Mouse (Mus musculus) heart, postnatal 25 days (tissue): ENCODE results near the gene Cdh3. TPM values are rescaled to one million over a fixed set of nuclear protein-coding genes. Genes with fewer than 3 reads are reported as not detected.

Experiments
- DNase-seq: peaks from one replicate; pipeline ENCODE4 v3.0.0; 2022; ENCODE audit warnings: low spot score
- intact Hi-C: fragments of 180-260 bp; cut with DNase I; formaldehyde crosslinking; loops from one replicate; pipeline ENCODE4 v1.15.1; 2025
- total RNA-seq, 2 experiments: library from RNA; stranded (reverse); gene quantifications; 2 replicates each; pipeline ENCODE4 v1.2.3; 2021

The Cdh3 gene
- 1 to 10 TPM; 1.3 to 1.6 TPM for total RNA-seq

DNA sequence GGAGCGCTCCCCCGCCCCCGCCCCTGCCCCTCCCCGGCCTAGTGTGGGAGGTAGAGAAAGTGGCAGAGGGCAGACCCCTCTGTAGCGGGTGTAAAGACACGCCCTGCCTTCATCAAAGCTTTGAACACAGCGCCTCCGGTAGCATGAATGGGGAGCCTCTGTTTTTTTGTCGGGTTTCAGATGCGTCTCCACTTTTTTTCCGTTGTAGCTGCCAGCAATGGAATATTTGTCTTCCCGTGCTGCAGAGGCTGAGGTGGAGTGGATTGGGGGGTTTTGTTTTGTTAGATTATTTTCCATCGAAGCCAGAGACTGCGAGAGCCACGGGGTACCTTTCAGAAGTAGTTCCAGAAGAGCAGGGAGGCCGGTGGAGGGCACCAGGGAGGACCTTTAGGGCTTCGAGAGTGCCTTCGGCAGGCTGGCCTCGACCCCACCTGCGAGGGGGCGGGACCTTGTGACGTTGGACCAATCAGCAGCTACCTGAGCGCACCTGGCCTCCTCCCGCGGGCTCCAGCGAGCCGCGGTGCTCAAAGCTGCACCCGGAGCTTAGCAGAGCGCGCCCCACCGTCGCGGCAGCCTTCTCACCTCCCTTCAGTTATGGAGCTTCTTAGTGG is at the start of gene Cdh3:
Gene Cdh3, plus strand, starts transcription at position 527 of the 611 bp plus-strand sequence.
- intact Hi-C loops: no loop called here
- no peak for DNase-seq

GRCm38 (mm10) chr8:106462131-106462530 is 48.6 kb upstream of the Cdh3 start:
- no peak for DNase-seq
- intact Hi-C loops: no loop called here

DNA sequence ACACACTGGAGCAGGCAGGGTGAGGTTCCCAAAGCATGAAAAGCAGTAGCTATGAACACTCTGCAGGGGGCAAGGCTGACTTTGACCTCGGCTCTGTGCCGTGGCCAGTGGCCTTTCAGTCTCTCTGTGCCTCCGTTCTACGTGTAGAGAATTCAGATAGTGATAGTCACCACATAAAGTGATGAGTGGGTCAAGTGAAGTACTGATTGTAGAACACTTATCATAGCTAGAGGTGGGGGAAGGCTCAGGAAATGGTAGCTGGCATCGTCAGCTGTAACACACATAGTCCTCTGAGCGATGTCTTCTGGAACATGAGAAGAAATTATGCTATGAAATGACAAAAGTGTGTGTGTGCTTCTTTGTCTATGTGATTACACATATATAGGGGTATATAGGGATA is 46.9 kb upstream of the Cdh3 start:
- intact Hi-C loops: no loop called here
- DNase-seq: no peak

DNA sequence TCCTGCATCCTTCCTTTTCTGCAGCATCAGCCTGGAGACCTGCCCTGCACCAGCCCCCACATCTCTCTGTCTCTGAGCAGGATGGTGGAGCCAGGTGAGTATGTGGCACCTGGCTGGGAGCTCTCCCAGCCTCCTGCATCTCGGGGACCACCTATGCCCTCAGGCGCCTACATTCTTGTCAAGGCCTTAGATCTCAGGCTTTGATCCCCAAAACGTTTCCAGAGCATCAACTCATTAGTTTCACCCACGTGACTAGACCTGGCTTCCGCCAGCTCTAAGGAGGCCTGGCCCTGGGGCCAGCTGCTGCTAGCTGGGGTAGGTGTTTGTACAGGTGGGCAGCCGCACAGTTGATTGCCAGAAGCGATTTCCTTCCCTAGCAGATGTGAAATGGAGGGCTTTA is 41.2 kb upstream of the Cdh3 start:
- intact Hi-C loops: no loop called here
- DNase-seq: no peak

- no peak for DNase-seq
- intact Hi-C loops: no loop called here
Measured at GRCm38 (mm10) chr8:106474001-106474400, 36.7 kb upstream of the Cdh3 start.

DNA sequence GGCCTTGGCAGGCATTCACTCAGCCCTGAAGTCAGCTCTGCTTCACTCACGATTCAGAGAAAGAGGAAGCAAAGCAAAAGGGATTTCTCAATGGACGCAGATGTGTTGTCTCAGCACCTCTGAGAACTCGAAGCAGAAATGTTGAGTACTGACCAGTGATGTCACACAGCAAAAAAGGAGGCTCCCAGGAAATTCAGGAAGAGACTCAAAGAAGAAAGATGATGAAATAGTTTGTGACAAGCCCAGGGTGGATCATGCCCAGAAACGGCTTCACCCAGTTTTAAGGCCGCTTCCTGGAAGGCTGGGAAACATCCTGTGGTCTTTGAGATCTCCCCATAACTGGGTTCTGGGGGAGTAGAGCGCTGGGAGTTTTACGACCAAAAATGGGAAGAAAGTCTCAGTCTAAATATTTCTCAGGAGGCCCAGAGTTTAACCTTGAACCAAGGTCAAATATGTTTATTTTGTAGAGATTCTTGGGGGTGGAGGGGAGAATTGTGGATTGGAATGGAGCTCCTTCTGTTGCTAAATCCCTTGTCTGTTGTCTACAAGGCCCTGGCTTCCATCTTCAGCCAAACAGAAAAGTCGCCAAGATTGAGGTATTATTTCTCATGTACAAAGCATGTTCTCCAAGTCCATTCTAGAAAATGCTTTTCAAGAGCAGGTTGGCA is 10.5 kb upstream of the Cdh3 start, which contains the start of gene 6030452D12Rik:
Gene 6030452D12Rik, plus strand, starts transcription at position 505 of the 668 bp plus-strand sequence.
- intact Hi-C loops: no loop called here
- DNase-seq: no peak

- intact Hi-C loops: no loop called here
- DNase-seq: no peak
Measured at GRCm38 (mm10) chr8:106504241-106504640, 6.5 kb upstream of the Cdh3 start.

DNA sequence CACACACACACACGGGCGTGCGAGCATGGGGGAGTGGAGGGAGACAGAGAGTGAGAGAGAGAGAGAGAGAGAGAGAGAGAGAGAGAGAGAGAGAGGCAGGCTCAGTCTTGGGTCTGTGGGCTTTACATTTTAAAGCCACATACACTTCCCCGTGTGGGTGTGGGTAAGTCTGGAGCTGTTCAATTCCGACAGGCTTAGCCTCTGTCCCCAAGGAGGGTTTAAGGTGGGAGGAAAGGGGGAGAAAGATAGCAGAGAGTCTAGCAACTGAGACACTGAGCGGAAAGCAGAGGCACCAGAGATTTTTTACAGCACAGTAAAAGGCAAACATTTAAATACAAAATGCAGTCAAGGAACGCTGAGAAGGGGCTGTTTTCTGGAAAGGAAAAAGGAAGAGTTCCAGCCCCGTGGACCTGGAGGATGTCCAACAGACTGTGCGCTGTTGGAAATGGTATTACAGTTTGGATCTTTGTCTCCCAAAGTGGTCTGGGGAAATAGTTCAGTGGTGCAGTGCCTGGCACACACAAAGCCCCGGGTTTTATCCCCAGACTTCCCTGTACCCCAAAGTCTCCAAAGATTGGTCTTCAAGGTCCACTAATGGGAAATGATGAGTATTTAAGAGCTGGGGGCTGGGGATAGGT is 5.2 kb upstream of the Cdh3 start:
- DNase-seq: no peak
- intact Hi-C loops: no loop called here

DNA sequence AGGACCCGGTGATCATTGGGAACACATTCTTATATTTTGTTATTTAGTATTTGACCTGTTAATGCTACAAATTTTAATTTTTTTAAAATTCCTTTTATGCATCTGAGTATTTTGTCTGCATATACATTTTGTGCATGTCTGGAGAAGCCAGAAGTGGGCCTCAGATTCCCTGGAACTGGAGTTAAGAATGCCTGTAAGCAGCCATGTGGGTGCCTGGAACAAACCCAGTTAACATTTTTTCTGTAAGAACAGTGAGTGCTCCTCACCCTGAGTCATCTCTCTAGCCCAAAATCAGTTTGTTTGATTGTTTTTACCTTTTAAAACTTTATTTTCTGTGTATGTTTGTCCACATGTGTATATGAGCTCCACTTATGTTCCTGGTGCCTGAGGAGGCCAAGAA is 4.6 kb upstream of the Cdh3 start:
- DNase-seq: no peak
- intact Hi-C loops: no loop called here

GRCm38 (mm10) chr8:106507761-106508331 is 2.8 kb upstream of the Cdh3 start:
- no peak for DNase-seq
- intact Hi-C loops: no loop called here

DNA sequence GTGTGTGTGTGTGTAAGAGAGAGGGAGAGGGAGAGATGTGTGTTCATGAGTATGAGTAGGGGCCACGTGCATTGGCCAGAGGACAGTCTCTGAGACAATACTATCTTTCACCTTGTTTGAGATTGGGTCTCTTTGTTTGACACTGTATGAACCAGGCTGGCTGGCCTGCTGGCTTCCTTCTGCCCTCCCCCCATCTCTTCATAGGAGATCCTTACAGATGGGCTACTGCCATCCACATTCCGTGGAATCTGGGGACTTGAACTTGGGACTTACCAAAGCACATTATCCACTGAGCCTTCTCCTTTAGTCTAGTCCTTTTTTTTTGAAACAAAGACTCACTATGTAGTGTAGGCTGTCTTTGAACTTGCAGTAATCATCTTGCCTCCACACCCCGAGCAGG is 2.2 kb upstream of the Cdh3 start:
- intact Hi-C loops: no loop called here
- no peak for DNase-seq

- intact Hi-C loops: no loop called here
- DNase-seq: no peak
Measured at GRCm38 (mm10) chr8:106509079-106509780, 1.5 kb upstream of the Cdh3 start.

DNA sequence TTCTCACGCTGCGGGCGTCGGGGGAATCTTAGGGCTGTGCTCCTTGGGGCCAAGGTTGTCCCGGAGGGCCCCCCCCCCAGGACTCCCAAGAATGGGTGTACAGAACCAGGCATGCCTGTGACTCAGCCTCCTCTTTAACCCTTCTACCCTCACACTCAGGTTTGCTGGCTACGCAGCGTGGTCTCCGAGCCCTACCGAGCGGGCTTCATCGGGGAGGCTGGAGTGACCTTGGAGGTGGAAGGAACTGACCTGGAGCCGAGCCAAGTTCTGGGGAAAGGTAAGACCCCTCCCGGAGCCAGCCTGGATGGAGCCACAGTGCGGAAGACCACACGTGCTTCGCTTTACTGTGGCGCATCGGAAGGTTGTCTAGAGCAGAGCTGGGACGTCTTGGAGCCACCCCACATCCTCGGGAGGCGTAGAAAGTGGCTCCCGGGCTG is 392 bp downstream of the Cdh3 start:
- no peak for DNase-seq

DNA sequence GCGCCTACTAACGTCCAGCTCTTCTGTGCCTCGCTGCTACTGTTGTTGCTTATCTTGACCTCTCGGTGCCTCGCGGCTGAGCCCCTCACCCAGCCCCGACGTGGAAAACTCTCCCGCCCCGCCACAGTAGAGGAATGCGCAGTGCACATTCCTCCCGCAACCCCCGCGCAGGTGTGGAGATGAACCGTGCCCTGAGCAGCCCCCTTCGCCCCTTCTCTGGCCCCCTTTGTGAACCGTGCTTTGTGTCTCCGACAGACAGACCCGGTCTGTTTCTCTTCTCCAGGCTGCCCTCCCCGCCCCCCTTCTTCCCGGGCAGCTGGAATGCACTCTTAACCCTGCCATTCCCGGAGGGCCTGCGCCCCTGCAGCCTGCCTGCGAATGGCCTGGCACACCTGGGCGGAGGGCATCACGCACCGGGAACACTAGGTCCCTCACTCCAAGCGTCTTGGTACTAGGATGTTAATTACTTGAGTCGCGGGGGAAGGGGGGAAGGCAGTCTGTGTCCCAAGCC is 895 bp downstream of the Cdh3 start:
- intact Hi-C loops: no loop called here
- DNase-seq: no peak

More for the DNA sequence above, 392 bp downstream of the Cdh3 start:
- intact Hi-C loops: no loop called here

GRCm38 (mm10) chr8:106512475-106513150 is 1.9 kb downstream of the Cdh3 start:
- intact Hi-C loops: no loop called here
- no peak for DNase-seq

DNA sequence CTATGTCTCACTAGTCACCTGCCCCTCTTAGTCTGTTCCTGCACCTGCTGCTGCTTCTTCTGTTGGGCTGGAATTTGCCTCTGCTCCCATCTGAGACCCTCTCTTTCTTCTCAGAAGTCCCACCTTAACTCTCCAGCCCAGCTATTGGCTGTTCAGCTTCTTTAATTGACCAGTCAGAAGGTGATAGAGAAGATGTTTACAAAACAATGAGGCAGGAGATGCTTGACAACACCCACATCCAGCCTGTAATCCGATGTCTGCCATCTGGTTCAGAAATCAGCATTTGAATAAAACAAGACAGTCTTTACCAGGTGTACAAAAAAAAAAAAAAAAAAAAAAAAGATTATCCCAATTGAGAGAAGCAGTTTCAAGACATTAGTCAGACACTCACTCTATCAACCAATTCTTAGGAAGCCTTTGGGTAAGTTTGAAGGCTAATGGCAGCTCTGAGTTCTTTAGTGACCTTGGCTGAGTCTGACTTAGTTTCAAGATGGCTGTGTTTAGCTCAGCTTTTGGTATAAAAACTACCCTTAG is 5.3 kb downstream of the Cdh3 start:
- intact Hi-C loops: no loop called here
- no peak for DNase-seq

- no peak for DNase-seq
- intact Hi-C loops: no loop called here
Measured at GRCm38 (mm10) chr8:106516581-106516980, 5.9 kb downstream of the Cdh3 start.

DNA sequence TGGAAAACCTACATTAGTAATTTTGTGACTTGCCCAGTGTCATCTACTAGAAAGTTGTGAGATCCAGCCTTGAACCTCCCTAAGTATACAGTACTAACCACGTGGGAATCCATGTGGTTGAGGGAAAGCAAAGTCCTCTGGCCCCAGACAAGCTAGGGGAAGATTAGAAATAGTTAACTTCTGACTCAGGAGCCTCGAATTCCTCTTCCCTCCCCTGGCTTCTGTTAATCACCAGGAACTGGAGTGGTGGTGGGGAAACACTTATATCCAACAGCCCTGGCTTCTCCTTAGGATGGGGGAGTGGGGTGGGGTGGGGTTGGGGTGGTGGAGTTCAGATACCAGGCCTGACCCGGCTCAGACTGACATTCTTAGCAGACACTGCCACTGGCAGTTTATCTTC is 8.1 kb downstream of the Cdh3 start:
- DNase-seq: no peak
- intact Hi-C loops: no loop called here

GRCm38 (mm10) chr8:106520578-106520977 is 9.9 kb downstream of the Cdh3 start:
- intact Hi-C loops: no loop called here
- DNase-seq: no peak
